Mouse (Mus musculus) embryo, embryonic 10 days (tissue): ENCODE measurements at regions not wholly inside any gene's neighbourhood (a gene's known extent, or its start where the extent isn't known, plus 50 kb on each side); places are given as distances from the start of the nearest gene placed in this dataset.
"Not testable (repeated sequence)": the region's sequence is repeated elsewhere in the genome, so short reads cannot be mapped to it uniquely, and the experiment has no call there.

Source experiments
- DNase-seq: peaks from one replicate; pipeline ENCODE4 v3.0.0-alpha.2; 2015; ENCODE audit warnings: low spot score

DNA sequence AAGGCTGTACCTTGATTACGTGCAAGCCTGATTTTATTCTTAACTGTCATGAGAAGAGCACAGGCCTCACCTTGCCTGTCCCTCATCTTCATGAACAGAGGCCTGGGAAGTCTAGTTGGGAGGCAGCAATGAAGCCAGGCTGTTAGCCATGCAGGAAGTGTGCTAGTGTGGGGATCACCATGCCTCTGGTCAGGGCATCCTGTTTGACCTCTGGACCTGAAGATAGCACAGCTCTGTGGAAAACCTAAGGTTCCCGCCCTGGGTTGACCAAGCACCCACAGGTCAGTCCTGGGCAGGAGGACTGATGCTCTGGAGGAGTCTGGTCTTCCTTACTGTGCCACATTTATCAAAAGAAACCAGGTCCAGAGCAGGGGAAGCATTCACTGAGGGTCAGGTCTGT, 157.6 kb downstream of the Gm906 start:
- no peak for DNase-seq

- DNase-seq = no peak
These were observed 185.3 kb downstream of the Gm906 start for GRCm38 (mm10) chr13:50064841-50065240.

- not testable (repeated sequence) for DNase-seq
These were observed 185.7 kb downstream of the Gm906 start for GRCm38 (mm10) chr13:50064365-50064764.

DNA sequence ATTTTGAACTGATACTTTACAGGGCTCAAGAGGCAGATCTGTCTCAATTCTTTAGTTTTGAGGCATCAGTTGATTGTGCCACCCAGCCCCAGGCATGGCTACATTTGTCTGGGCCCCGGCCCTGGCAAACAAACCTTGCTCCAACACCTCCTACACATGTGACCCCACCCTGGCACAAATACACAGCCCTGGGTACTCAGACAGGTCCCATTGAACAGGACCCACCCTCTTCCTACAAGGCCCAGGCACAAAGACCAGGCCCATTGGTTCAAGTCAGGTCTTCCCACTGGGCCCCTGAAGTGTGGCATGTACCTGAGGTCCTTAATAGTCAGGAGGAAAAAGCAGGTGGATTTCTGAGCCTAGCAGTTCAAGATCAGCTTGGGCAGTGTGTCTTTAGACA, 190.4 kb downstream of the Gm906 start:
- not testable (repeated sequence) for DNase-seq

DNA sequence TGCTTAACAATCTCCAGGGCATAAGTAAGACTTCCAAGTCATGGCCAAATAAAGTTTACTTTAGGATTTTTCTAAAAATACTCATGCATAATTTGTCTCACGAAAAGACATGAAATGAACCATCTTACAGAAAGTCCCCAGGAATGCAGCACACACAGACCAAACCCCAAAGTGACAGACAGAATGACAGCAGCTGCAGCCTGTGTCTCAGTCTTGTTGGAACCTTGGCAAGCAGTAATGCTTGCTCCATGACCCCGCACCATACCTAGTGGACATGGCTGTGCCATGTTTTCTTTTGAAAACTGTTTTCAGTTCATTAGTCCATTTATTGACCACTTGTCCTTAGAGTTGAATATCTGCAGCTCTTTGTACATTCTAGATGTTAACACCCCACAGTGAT, 191.1 kb downstream of the Gm906 start:
- DNase-seq = not testable (repeated sequence)

- not testable (repeated sequence) for DNase-seq
These were observed 198.4 kb downstream of the Gm906 start for GRCm38 (mm10) chr13:50051746-50052145.

GRCm38 (mm10) chr13:50051110-50051509, 199.0 kb downstream of the Gm906 start:
- DNase-seq = not testable (repeated sequence)

DNA sequence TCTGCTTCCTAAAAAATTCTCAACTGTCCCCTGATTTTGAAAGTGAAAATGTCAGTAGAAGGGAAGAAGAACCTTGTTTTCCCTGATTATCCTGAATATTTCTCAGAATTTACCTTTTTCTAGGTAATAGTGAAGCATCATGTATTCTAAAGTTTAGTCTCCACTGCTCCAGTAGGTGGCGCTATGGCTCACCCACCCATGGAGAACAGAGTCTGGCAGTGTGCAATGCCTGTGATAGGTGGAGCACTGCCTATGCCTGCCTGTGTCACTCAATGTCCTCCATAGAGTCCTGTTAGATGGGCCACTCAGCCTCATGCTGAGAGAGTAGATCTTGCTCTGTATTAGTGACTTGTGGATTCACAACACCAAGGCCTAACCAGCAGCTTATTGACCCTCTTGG, 218.4 kb downstream of the Gm906 start:
- DNase-seq = no peak

- DNase-seq = not testable (repeated sequence)
These were observed 208.9 kb upstream of the Gm30302 start for GRCm38 (mm10) chr13:50007730-50008129.

GRCm38 (mm10) chr13:49966072-49966471, 167.3 kb upstream of the Gm30302 start:
- not testable (repeated sequence) for DNase-seq

- DNase-seq = peak; percentile 6
These were observed 159.3 kb upstream of the Gm30302 start for GRCm38 (mm10) chr13:49957993-49958681.

DNA sequence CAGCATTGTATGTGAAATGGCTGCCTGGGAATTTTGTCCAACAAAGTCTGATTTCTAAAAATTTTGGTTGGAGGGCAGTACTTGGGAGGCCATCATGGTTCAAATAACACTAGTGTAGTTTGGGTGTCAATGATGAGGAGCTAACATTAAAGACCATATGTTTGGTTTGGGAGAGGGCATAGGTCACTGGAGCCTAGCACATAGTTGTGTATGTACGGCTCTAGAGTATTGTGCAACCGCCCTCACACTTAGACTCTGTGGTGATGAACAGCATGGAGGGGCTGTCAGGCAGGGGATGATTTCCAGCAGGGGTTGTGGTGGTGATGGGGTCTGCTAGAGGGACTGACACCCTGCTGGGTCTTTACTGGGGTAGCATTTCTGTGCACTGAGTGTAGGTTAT, 117.0 kb upstream of the Gm30302 start:
- no peak for DNase-seq
